Mouse (Mus musculus): ENCODE measurements around the gene Trim7.
A peak's percentile ranks its signal among the peaks of the same experiment; 100 is the strongest.

- TF ChIP-seq CTCF (IDR thresholded peaks at IDR 0.05; ENCODE audit: extremely low read depth, insufficient read depth, insufficient read length, insufficient replicate concordance) (peak; percentile 43; the same call in 1 of the 2 replicates), POLR2A (IDR thresholded peaks at IDR 0.05; ENCODE audit: low read depth, low read length) (no peak)
These were observed 48.5 kb downstream of the Trim7 start for GRCm38 (mm10) chr11:48874465-48874864.
